Mouse (Mus musculus): ENCODE data around the gene Prss46. TPM values are rescaled to one million over a fixed set of nuclear protein-coding genes. Genes with fewer than 3 reads are reported as not detected.
"Not testable (repeated sequence)": the region's sequence is repeated elsewhere in the genome, so short reads cannot be mapped to it uniquely, and the experiment has no call there.

Gene Prss46
- polyA plus RNA-seq (2014; fragmentation: Nextera tagmentation; extraction: Ambion mirVana), result not detected in 2 replicates

- ATAC-seq (ENCODE audit: low read depth), result no peak
These were observed at the start of gene Prss46 for GRCm38 (mm10) chr9:110844206-110844605. Prss46 (plus strand) TSS chr9:110844506.

GRCm38 (mm10) chr9:110797013-110797412 is 47.3 kb upstream of the Prss46 start:
- Histone ChIP-seq H3K4me2 (ENCODE audit: low read depth, low read length) (no peak overlapping the region), H3K36me3 (ENCODE audit: control insufficient read depth, insufficient read depth, low read length) (no peaks in the 10 kb centered on the region), H3K9me3 (ENCODE audit: control insufficient read depth, low read length) (no peaks in the 10 kb centered on the region), H3K27me3 (ENCODE audit: control insufficient read depth, insufficient read depth, low read length) (no peaks in the 10 kb centered on the region), H3K27ac (ENCODE audit: low read depth, low read length) (no peak overlapping the region), H3K4me1 (ENCODE audit: control insufficient read depth, insufficient read depth, low read length) (no peaks in the 10 kb centered on the region), H3K9ac (replicated peaks; ENCODE audit: low read depth, low read length) (no peak overlapping the region), H3K4me3 (ENCODE audit: low read depth, low read length) (no peak overlapping the region)
- WGBS, result 87% methylated on average over 10 of the region's 10 CpGs
- ATAC-seq (ENCODE audit: low read depth), result no peak

More at GRCm38 (mm10) chr9:110844206-110844605, at the start of gene Prss46:
- Histone ChIP-seq H3K9ac (replicated peaks; ENCODE audit: low read depth, low read length) (no peak within 1 kb of the TSS), H3K9me3 (ENCODE audit: control insufficient read depth, low read length) (no peaks in the 10 kb centered on the region), H3K4me1 (ENCODE audit: control insufficient read depth, insufficient read depth, low read length) (no peaks in the 10 kb centered on the region), H3K36me3 (ENCODE audit: control insufficient read depth, insufficient read depth, low read length) (no peaks in the 10 kb centered on the region), H3K27ac (ENCODE audit: low read depth, low read length) (no peak within 1 kb of the TSS), H3K4me3 (ENCODE audit: low read depth, low read length) (no peak within 1 kb of the TSS), H3K27me3 (ENCODE audit: control insufficient read depth, insufficient read depth, low read length) (no peaks in the 10 kb centered on the region), H3K4me2 (ENCODE audit: low read depth, low read length) (no peak within 1 kb of the TSS)
- 89% methylated on average over 10 of the region's 10 CpGs for WGBS

- no peak for ATAC-seq (ENCODE audit: low read depth)
- Histone ChIP-seq H3K4me2 (ENCODE audit: low read depth, low read length) (no peak within 1 kb of the TSS), H3K4me1 (ENCODE audit: control insufficient read depth, insufficient read depth, low read length) (no peaks in the 10 kb centered on the region), H3K9me3 (ENCODE audit: control insufficient read depth, low read length) (no peaks in the 10 kb centered on the region), H3K4me3 (ENCODE audit: low read depth, low read length) (no peak within 1 kb of the TSS), H3K9ac (replicated peaks; ENCODE audit: low read depth, low read length) (no peak within 1 kb of the TSS), H3K27me3 (ENCODE audit: control insufficient read depth, insufficient read depth, low read length) (no peaks in the 10 kb centered on the region), H3K27ac (ENCODE audit: low read depth, low read length) (no peak within 1 kb of the TSS), H3K36me3 (ENCODE audit: control insufficient read depth, insufficient read depth, low read length) (no peaks in the 10 kb centered on the region)
- 87% methylated on average over 14 of the region's 14 CpGs for WGBS
These were observed 46.4 kb upstream of the Prss46 start, which contains the start of gene Prss42 for GRCm38 (mm10) chr9:110797866-110798265. Prss42 (plus strand) TSS chr9:110798166.

GRCm38 (mm10) chr9:110800834-110801479 is 43.3 kb upstream of the Prss46 start:
- Histone ChIP-seq H3K27me3 (ENCODE audit: control insufficient read depth, insufficient read depth, low read length) (no peaks in the 10 kb centered on the region), H3K27ac (ENCODE audit: low read depth, low read length) (no peak overlapping the region), H3K9ac (replicated peaks; ENCODE audit: low read depth, low read length) (no peak overlapping the region), H3K36me3 (ENCODE audit: control insufficient read depth, insufficient read depth, low read length) (no peaks in the 10 kb centered on the region), H3K4me3 (ENCODE audit: low read depth, low read length) (no peak overlapping the region), H3K9me3 (ENCODE audit: control insufficient read depth, low read length) (no peaks in the 10 kb centered on the region), H3K4me1 (ENCODE audit: control insufficient read depth, insufficient read depth, low read length) (no peaks in the 10 kb centered on the region), H3K4me2 (ENCODE audit: low read depth, low read length) (no peak overlapping the region)
- WGBS, result 90% methylated on average over 8 of the region's 8 CpGs
- no peak for ATAC-seq (ENCODE audit: low read depth)

- Histone ChIP-seq H3K9me3 (ENCODE audit: control insufficient read depth, low read length) (no peaks in the 10 kb centered on the region), H3K36me3 (ENCODE audit: control insufficient read depth, insufficient read depth, low read length) (no peaks in the 10 kb centered on the region), H3K27me3 (ENCODE audit: control insufficient read depth, insufficient read depth, low read length) (no peaks in the 10 kb centered on the region), H3K4me1 (ENCODE audit: control insufficient read depth, insufficient read depth, low read length) (no peaks in the 10 kb centered on the region), H3K27ac (ENCODE audit: low read depth, low read length) (no peak overlapping the region), H3K9ac (replicated peaks; ENCODE audit: low read depth, low read length) (no peak overlapping the region), H3K4me2 (ENCODE audit: low read depth, low read length) (no peak overlapping the region), H3K4me3 (ENCODE audit: low read depth, low read length) (no peak overlapping the region)
- WGBS, result 75% methylated on average over 4 of the region's 4 CpGs
- ATAC-seq (ENCODE audit: low read depth), result no peak
These were observed 41.0 kb upstream of the Prss46 start for GRCm38 (mm10) chr9:110803294-110803693.

GRCm38 (mm10) chr9:110810051-110810450 is 34.3 kb upstream of the Prss46 start:
- Histone ChIP-seq H3K9me3 (ENCODE audit: control insufficient read depth, low read length) (no peaks in the 10 kb centered on the region), H3K36me3 (ENCODE audit: control insufficient read depth, insufficient read depth, low read length) (no peaks in the 10 kb centered on the region), H3K4me1 (ENCODE audit: control insufficient read depth, insufficient read depth, low read length) (no peaks in the 10 kb centered on the region), H3K27me3 (ENCODE audit: control insufficient read depth, insufficient read depth, low read length) (no peaks in the 10 kb centered on the region), H3K9ac (replicated peaks; ENCODE audit: low read depth, low read length) (no peak overlapping the region), H3K4me3 (ENCODE audit: low read depth, low read length) (no peak overlapping the region), H3K27ac (ENCODE audit: low read depth, low read length) (no peak overlapping the region), H3K4me2 (ENCODE audit: low read depth, low read length) (no peak overlapping the region)
- WGBS, result 91% methylated on average over 4 of the region's 4 CpGs
- no peak for ATAC-seq (ENCODE audit: low read depth)

- Histone ChIP-seq H3K27ac (ENCODE audit: low read depth, low read length) (no peak within 1 kb of the TSS), H3K9me3 (ENCODE audit: control insufficient read depth, low read length) (no peaks in the 10 kb centered on the region), H3K36me3 (ENCODE audit: control insufficient read depth, insufficient read depth, low read length) (no peaks in the 10 kb centered on the region), H3K27me3 (ENCODE audit: control insufficient read depth, insufficient read depth, low read length) (no peaks in the 10 kb centered on the region), H3K9ac (replicated peaks; ENCODE audit: low read depth, low read length) (no peak within 1 kb of the TSS), H3K4me2 (ENCODE audit: low read depth, low read length) (no peak within 1 kb of the TSS), H3K4me3 (ENCODE audit: low read depth, low read length) (no peak within 1 kb of the TSS), H3K4me1 (ENCODE audit: control insufficient read depth, insufficient read depth, low read length) (no peaks in the 10 kb centered on the region)
- ATAC-seq (ENCODE audit: low read depth), result no peak
- WGBS, result 65% methylated on average over 18 of the region's 18 CpGs
These were observed 30.5 kb upstream of the Prss46 start, which contains the start of gene Prss44 for GRCm38 (mm10) chr9:110813789-110814188. Prss44 (plus strand) TSS chr9:110813994.

- H3K4me2 ChIP-seq (ENCODE audit: low read depth, low read length); H3K9ac ChIP-seq (replicated peaks; ENCODE audit: low read depth, low read length); H3K4me1 ChIP-seq (ENCODE audit: control insufficient read depth, insufficient read depth, low read length); H3K4me3 ChIP-seq (ENCODE audit: low read depth, low read length); H3K27ac ChIP-seq (ENCODE audit: low read depth, low read length); H3K9me3 ChIP-seq (ENCODE audit: control insufficient read depth, low read length); H3K36me3 ChIP-seq (ENCODE audit: control insufficient read depth, insufficient read depth, low read length); ATAC-seq (ENCODE audit: low read depth); H3K27me3 ChIP-seq (ENCODE audit: control insufficient read depth, insufficient read depth, low read length): not testable (repeated sequence)
These were observed 23.8 kb upstream of the Prss46 start for GRCm38 (mm10) chr9:110820546-110820945.

- H3K27ac ChIP-seq (ENCODE audit: low read depth, low read length), result no peak overlapping the region
- no peak for ATAC-seq (ENCODE audit: low read depth)
- H3K9ac ChIP-seq (replicated peaks; ENCODE audit: low read depth, low read length), result no peak overlapping the region
- no peaks in the 10 kb centered on the region for H3K27me3 ChIP-seq (ENCODE audit: control insufficient read depth, insufficient read depth, low read length)
- H3K9me3 ChIP-seq (ENCODE audit: control insufficient read depth, low read length), result no peaks in the 10 kb centered on the region
- H3K4me2 ChIP-seq (ENCODE audit: low read depth, low read length), result no peak overlapping the region
- H3K4me1 ChIP-seq (ENCODE audit: control insufficient read depth, insufficient read depth, low read length), result no peaks in the 10 kb centered on the region
- no peak overlapping the region for H3K4me3 ChIP-seq (ENCODE audit: low read depth, low read length)
- no peaks in the 10 kb centered on the region for H3K36me3 ChIP-seq (ENCODE audit: control insufficient read depth, insufficient read depth, low read length)
- 89% methylated on average over 7 of the region's 7 CpGs for WGBS
These were observed 22.9 kb upstream of the Prss46 start for GRCm38 (mm10) chr9:110821436-110821835.

All from neural tube, embryonic 14.5 days (tissue).